Mouse (Mus musculus) hematopoietic stem cell, adult 5-6 weeks (primary cell): ENCODE measurements at regions not wholly inside any gene's neighbourhood (a gene's known extent, or its start where the extent isn't known, plus 50 kb on each side); places are given as distances from the start of the nearest gene placed in this dataset.

Experiments
- ATAC-seq, 2 experiments: fragments of 125-278 bp in 1 of 2; replicated peaks in 1 of 2; 2 replicates each; pipeline ENCODE4 v1.8.0; 2016 to 2017; ENCODE audit warnings: inconsistent platforms in 2 of 2, mild to moderate bottlenecking in 2 of 2, moderate number of reproducible peaks in 2 of 2, low read depth in 1 of 2, moderate TSS enrichment in 1 of 2; ENCODE audit not compliant: low FRiP score in 2 of 2, poor library complexity in 2 of 2, severe bottlenecking in 2 of 2, insufficient read depth in 1 of 2, low TSS enrichment in 1 of 2

DNA sequence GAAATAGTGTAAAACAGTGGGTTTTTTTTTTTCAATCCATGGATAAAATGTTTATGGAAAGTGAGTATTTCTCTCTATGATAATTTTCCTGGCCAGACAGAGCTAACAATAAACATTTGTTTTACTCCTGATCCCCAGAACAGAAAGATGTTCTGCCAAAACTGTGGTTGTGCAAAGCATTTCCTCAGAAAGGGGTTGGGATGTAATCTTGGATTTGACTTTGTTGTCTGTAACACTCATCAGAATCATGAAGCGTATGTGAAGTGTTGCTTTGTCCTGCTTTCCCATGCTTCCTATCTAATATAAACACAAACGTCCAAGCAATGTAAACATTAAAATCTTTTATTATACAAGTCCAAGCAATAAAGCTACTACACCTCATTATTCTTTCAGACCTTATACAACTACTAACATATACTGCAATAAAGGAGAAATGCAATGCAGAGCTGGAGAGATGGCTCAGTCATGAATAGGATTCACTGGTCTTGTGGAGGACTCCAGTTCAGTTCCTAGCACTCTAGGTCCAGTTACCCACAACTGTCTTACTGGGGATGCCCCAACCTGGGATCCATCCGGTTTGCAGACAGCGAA lies 766.5 kb upstream of the Frg1 start:
- no peak for ATAC-seq

DNA sequence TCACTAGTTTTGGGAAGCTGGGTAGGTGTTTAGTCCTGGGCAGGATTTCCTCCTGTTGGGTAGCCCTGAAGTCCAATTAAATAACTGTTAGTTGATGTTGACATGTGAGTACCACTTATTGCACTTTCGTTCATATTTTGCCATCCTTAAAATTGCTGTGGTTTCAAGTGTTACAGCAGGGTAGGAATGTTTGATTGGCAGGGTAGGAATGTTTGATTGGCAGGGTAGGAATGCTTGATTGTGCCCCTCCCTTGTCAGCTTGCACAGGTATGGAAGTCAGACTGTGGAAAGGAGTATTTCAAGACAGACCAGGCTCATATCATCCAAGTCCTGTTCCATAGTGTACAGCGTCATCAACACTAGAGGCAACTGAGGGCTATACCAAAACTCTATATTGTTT lies 745.6 kb upstream of the Frg1 start:
- no peak for ATAC-seq

DNA sequence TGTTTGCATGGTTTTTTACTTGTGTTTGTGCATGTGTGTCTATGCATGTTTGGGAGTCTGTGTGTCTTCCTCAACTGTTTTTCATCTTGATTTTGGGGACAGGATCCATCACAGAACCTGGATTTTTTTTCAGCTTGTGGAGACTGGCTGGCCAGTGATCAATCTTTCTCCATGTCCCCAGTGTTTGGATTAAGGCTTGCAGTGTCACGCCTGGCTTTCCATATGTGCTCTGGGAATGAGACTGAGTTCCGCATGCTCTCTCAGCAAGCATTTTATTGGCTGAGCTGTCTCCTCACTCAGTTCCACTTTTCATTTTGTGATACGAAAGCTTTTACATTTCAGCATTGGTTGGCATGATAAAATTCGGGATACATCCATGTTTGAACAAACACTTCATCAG lies 740.1 kb upstream of the Frg1 start:
- no peak for ATAC-seq

DNA sequence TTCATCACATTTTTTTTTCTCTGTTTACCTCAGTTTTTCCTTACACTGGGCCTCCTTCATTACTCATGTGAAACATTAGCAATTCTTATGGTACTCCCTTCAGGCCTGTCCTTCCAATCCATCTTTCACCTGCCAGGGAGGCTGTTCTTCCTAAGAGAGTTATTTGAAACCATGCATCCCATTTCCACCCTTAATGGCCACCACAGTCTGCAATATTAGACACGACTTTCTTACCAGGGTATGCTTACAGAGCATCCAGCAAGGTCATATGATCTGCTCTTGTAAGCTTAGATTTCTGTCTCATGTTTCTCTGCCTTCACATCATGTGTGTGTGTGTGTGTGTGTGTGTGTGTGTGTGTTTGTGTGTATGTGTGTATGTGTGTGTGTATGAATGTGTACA lies 739.7 kb upstream of the Frg1 start:
- ATAC-seq: no peak

DNA sequence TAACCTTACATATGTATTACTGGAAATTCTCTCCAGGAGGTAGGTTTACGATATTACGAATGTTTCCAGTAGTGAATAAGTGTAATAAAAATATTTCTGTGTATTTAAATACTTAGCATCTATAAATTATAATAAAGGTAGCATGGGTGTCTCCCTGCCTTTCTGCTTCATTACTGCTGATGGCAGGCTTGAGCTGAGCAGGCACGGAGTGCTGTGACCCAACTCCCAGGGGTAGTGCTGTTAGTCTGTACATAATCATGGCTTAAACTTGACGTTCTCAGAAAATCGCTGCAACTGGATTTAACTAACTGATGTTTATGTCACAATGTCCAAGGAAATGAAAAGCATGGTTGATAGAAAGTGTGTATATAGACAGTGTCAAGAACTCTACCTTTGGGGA lies 727.8 kb upstream of the Frg1 start:
- no peak for ATAC-seq

DNA sequence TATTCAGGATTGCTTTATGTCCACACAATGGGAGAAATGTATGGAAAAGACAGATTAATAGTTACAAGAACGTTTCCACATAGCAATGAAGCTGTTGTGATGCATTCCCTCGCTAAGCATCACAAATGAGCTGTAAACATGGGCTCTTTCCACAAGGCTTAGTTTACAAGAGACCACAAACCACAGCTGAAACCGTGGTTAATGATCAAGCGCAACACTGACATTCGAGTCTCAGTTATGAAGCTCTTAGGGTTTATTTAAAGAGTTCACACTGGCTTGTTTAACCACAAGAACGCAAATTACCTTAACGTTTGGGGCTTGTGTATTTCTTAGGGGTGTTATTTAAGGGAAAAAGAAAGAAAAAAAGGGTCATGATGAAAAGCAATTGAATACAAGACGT lies 727.3 kb upstream of the Frg1 start:
- ATAC-seq: no peak

DNA sequence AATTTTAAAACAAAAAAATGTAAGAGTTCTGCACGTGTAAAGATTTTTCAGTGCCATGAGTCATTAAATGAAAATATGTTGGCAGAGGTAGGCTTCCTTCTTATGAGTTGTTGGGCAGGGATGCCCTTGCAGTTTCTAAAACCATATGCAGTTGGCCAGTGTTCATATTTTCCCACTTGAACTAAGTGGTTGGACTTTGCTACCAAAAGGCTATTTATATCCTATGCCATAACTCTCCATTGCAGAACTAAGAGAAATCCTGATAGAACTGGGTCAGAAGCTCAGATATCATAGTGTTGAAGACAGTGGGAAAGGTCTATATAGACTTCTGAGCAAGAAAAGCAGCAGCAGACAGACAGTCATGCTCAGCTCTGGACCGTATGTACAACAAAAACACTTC lies 690.7 kb upstream of the Frg1 start:
- ATAC-seq: no peak

DNA sequence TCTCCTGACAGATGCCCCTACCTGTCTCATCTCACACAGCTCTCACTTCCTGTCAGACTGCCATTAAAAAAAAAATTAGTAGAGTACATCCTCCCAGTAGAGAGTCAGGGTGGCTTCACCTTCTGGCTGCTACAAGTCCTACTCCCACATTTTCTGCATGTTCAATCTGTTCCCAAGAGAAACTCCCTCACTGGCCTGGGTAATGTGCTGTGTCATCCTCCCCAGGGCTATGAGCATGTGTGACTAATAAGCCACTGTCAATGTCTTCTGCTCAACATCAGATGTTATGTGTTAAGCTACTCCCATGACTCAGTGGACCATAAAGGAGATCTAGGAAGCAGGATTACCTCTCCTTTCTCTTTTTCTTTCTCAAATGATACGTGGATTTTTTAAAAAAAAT lies 652.4 kb upstream of the Frg1 start:
- ATAC-seq: no peak

DNA sequence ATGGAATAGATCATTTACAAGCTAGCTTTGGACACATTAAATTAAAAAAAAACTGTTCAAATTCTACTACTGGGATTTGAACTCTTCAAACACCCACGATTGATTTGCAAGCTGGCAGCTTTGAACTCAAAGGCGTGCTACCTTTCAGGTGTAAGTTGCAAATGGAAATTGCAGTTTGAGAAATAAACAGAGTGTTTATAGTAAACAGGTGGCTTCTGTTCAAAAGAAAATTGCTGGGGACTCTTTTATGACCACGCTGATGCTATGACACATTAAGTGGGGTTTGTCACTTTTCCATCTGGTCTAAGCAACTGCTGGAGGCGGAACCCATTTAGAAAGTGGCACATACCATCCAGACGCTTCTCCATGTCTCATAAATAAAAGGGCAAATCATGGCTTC lies 626.7 kb upstream of the Frg1 start:
- no peak for ATAC-seq

DNA sequence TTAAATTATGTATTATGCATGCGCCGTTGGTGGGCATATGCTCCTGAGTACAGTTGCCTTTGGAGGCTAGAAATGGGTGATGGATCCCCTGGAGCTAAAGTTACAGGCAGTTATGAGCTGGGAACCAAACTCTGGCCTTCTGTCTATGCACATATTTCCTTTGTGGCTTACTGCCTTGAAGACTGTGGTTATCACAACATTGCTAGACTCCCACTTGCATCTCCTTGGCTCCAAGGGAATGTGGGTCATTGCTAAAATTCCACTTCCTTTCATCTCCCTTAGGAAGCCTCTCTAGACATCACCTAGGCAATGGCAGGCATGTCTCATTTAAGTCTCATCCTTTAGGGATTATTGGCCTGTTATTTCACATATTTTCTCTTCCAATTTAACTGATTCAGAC lies 622.4 kb upstream of the Frg1 start:
- no peak for ATAC-seq

DNA sequence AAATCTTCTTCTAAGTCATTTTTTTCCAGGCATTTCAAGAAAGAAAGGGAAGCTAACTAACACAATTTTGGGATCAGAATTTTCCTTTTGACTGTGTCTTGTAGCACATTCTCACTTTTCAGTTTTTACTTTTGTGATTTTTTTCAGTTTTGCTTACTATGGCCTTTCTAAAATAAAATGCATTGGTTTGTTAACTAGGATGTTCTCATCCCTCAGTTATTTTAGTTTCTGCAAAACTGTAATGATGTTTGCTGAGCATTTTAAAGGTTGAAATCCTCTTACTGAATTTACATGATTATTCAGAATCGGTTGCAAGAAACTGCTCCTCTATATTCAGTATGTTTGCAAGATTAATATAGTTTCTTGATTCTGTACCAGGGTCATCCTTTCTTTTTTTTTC lies 610.1 kb upstream of the Frg1 start:
- ATAC-seq: no peak

DNA sequence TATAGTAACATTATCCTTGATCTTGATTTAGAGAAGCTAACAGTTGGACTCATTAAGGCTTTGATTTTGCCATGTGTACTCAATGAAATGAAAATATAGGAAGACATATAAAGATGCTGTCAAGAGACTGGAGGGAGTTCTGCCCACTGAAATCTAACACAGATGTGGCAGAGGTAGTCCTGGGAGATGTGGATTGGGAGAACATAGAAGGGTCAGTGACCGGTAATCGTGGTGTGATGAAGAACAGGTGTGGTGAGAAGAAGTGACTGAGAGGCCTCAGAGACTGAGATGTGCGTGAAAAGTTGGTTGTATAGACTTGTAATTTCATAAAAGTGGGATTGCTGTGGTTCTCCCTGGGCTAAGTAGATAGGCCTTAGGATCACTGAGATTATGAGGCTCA lies 600.9 kb upstream of the Frg1 start:
- ATAC-seq: no peak

DNA sequence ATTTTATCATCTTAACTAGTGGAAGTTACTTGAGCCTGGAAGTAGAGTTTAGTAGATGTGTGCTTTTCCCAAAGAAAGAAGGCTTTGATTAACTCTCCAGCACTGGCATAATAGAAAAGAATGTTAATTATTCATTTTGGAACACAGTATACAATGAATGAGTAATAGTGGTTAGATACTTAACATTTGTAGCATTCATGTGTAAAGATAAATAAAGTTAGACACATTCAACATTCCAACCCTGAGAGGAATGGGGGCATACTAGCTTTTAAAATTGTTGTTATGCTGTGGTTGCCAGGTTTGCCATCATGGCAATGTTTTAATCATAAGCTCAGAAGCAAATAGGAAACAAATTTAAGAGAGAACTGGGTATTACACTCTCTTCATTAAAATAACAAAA lies 586.3 kb upstream of the Frg1 start:
- ATAC-seq: no peak

DNA sequence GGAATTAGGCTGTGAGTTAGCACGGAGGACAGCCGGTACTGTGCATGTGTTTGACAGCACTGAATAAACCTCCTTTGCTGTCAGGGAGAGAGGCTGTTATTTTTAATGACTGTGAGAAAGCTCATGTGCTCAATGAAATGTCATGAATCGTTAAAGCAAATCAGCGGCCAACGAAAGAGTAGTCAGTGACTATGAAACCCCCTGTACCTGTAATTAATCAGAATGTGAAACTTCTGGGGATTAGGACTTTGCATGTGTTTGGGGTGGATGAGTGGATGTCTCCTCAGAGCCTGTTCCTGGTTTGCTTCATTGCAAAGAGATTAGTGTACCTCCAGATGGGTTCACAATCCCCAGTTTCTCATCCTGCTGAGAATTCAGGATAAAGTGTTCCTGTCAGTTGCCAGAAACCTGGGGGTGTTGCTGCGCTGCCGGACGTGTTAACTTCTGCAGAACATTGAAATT lies 572.2 kb upstream of the Frg1 start:
- no peak for ATAC-seq

DNA sequence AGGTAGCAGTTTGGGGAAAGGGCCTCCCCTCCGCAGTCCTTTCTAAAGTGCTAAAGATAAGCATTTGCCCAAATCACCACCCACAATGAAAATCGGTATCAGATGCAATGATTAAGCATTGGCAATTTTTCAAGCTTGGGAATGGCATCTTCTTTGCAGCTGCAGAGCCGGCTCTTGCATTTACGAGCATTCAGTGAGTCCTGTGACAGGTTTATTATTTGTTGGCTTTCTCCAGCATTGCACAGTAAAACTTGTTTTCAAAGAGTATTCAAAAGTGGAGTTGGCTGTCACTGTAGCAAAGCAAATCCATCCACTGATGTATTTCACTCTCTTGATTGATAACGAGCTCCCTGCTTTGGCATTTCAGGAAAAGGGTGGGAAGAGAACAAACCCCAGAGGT lies 571.3 kb upstream of the Frg1 start:
- ATAC-seq: no peak

DNA sequence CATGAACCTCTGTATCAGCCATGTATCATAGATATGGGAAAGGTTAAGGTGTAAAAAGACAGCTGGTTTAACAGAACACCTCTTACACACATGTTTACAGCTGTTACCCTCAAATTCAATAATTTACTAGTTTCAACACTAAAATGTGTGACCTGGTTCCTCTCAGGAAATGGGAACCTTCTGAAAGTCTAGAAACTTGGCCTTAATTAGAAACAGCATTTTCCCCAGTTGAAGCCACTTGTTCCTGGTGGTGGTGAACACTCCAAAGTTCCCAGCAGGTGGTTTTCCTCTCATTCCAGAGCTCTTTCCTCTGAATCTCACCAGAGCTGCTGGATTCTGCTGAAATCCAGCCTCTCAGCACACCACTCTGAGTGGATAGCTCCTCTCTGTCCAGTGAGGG lies 570.5 kb upstream of the Frg1 start:
- ATAC-seq: no peak

DNA sequence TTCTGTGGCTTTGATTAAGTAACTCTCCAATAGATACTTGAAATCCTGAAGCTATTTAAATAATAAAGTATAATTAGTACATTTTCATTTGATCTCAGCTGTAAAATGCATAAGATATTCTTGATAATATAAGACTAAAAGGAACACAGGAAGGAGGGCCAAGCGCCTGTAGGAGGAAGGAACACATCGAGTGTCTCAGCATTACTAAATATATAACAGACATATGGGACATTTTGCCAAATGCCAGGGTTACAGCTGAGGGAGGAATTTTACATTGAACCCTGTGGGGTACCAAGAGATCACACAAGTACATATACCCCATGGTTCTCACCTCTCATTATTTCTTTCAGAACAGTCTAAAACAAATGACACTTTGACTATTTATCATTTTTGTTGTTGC lies 555.5 kb upstream of the Frg1 start:
- ATAC-seq: no peak

DNA sequence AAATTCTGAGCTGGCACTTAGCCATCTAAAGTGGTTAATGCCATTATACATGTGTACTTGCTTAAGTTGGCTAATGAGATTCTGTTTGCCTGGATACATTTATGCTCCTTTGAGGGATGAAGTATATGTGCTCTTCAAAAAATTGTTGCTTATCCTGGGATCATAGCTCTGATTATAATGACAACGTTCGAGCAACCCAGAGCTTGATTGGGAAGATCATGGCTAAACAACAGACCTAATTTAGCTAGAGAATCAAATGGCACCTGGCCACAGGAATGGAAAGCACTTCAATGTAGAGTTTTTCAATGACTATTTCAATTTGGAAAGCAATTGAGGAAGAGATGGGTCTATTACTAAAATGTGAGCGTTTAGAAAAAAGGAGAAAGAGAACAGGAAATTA lies 553.7 kb upstream of the Frg1 start:
- no peak for ATAC-seq

DNA sequence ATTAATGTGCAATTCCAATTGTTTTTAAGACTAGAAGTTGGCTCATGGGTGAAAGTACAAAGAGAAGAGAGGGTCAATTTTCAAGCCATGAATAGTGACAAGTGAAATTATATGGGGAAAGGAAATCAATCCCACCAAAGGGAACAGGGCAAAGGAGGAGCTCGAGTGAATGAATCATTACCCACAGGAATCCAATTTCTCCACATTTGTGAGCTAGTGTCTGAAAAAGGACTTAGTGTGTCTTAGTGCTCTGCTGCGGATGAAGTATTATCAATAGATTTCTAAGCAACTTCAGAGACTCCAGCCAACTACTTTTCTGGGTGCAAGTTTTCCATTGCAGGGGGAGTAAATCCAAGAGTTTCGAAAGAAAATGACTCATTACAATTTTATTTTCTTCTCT lies 552.5 kb upstream of the Frg1 start:
- no peak for ATAC-seq

DNA sequence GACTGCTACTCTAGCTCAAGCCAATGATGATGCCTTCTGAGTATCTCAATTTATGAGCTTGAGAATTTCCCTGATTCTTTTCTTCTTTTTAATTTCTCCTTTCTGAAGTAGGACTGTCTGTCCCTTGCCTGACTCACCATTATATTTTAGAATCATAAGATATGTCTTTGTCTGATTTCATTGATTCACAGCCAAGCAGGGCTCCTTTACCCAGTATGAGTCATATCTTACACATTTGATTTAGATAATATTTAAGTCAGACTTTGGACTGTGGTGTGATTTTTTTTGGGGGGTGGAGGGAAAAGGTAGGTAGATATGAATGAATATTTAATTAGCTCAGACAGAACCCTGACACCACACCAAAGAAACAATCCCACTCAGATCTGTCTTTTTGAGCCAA lies 547.2 kb upstream of the Frg1 start:
- no peak for ATAC-seq
